Mouse (Mus musculus) urinary bladder, postnatal 14 days (tissue): Measurements from ENCODE around the gene Tpp2.
"Not testable (repeated sequence)": the region's sequence is repeated elsewhere in the genome, so short reads cannot be mapped to it uniquely, and the experiment has no call there.

ENCODE experiments used
- DNase-seq: peaks from one replicate; pipeline ENCODE4 v3.0.0; 2021; ENCODE audit warnings: low spot score

The Tpp2 gene

GRCm38 (mm10) chr1:43933488-43934415, at the start of gene Tpp2:
Tpp2 (plus strand) TSS chr1:43933647.
- peak; percentile 96 for DNase-seq

GRCm38 (mm10) chr1:43888358-43888757, 45.1 kb upstream of the Tpp2 start:
- DNase-seq = not testable (repeated sequence)

- DNase-seq = no peak
These were observed 37.7 kb upstream of the Tpp2 start for GRCm38 (mm10) chr1:43895742-43896141.

GRCm38 (mm10) chr1:43897131-43897530, 36.3 kb upstream of the Tpp2 start:
- no peak for DNase-seq

GRCm38 (mm10) chr1:43897987-43898386, 35.5 kb upstream of the Tpp2 start:
- no peak for DNase-seq

- peak; percentile 76 for DNase-seq
These were observed 34.3 kb upstream of the Tpp2 start for GRCm38 (mm10) chr1:43898991-43899714.

- DNase-seq = no peak
These were observed 31.0 kb upstream of the Tpp2 start for GRCm38 (mm10) chr1:43902417-43902816.

GRCm38 (mm10) chr1:43902855-43903254, 30.6 kb upstream of the Tpp2 start:
- no peak for DNase-seq

GRCm38 (mm10) chr1:43915428-43915827, 18.0 kb upstream of the Tpp2 start:
- DNase-seq = no peak

- DNase-seq = no peak
These were observed 16.6 kb upstream of the Tpp2 start for GRCm38 (mm10) chr1:43916854-43917253.

- DNase-seq = no peak
These were observed 966 bp downstream of the Tpp2 start for GRCm38 (mm10) chr1:43934416-43934810.

GRCm38 (mm10) chr1:43939310-43939709, 5.9 kb downstream of the Tpp2 start:
- DNase-seq = no peak

- no peak for DNase-seq
These were observed 8.2 kb downstream of the Tpp2 start for GRCm38 (mm10) chr1:43941476-43942217.

- no peak for DNase-seq
These were observed 9.4 kb downstream of the Tpp2 start for GRCm38 (mm10) chr1:43942814-43943213.

GRCm38 (mm10) chr1:43953679-43954078, 20.2 kb downstream of the Tpp2 start:
- DNase-seq = no peak

GRCm38 (mm10) chr1:43964381-43964780, 30.9 kb downstream of the Tpp2 start:
- DNase-seq = peak; percentile 70

- no peak for DNase-seq
These were observed 33.3 kb downstream of the Tpp2 start for GRCm38 (mm10) chr1:43966756-43967155.

GRCm38 (mm10) chr1:43969361-43969760, 35.9 kb downstream of the Tpp2 start:
- no peak for DNase-seq

- DNase-seq = no peak
These were observed 37.6 kb downstream of the Tpp2 start for GRCm38 (mm10) chr1:43971089-43971488.

- no peak for DNase-seq
These were observed 63.6 kb downstream of the Tpp2 start for GRCm38 (mm10) chr1:43996914-43997589.

GRCm38 (mm10) chr1:44004513-44004912, 71.1 kb downstream of the Tpp2 start:
- DNase-seq = no peak

GRCm38 (mm10) chr1:44015556-44015955, 82.1 kb downstream of the Tpp2 start:
- no peak for DNase-seq
